Mouse (Mus musculus): ENCODE results near the gene Apbb2. TPM values are rescaled to one million over a fixed set of nuclear protein-coding genes. Genes with fewer than 3 reads are reported as not detected.

Gene Apbb2
- polyA plus RNA-seq, 2 experiments: 15.8 to 45.8 TPM

- no peaks in the 10 kb centered on the region for H3K27me3 ChIP-seq (ENCODE audit: control insufficient read depth, insufficient read depth, low read length)
- H3K36me3 ChIP-seq (ENCODE audit: control insufficient read depth, insufficient read depth, low read length): no peaks in the 10 kb centered on the region
- no peak for DNase-seq (ENCODE audit: low spot score)
- no peaks in the 10 kb centered on the region for H3K9me3 ChIP-seq (ENCODE audit: control insufficient read depth, low read length)
- H3K27ac ChIP-seq (replicated peaks; ENCODE audit: low read depth, low read length): no peak overlapping the region
- ATAC-seq (ENCODE audit: low FRiP score, low read depth): no peak
- H3K4me2 ChIP-seq (replicated peaks; ENCODE audit: low read depth, low read length, severe bottlenecking): no peak overlapping the region
- H3K4me3 ChIP-seq (replicated peaks; ENCODE audit: low read length): no peak overlapping the region
- TF ChIP-seq POLR2A (IDR thresholded peaks at IDR 0.05; ENCODE audit: borderline replicate concordance, extremely low read depth, insufficient read depth, insufficient read length): no peak
- peaks cover 37% of the 10 kb centered on the region for H3K4me1 ChIP-seq (ENCODE audit: control insufficient read depth, insufficient read depth, low read length)
- no peak overlapping the region for H3K9ac ChIP-seq (ENCODE audit: low read depth, low read length, severe bottlenecking)
These were observed 105.2 kb downstream of the Apbb2 start for GRCm38 (mm10) chr5:66513412-66513811.

DNA sequence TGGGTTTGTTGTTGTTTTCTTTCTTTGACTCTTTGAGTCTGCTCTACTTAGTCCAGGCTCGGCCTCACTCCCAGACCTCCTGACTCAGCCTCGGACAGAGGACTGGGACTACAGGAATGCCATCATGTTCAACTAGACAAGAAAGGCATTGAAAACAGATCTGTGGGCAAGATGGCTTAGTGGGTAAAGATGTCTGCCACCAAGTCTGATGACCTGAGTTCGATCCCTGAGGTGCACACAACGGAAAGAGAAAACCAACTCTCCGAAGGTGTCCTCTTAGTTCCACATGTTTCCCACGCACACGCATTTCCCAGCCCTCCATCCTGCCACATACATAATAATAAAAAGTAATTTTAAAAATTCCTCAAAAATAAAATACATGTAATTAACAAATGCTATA lies 106.1 kb downstream of the Apbb2 start:
- no peaks in the 10 kb centered on the region for H3K9me3 ChIP-seq (ENCODE audit: control insufficient read depth, low read length)
- no peak overlapping the region for H3K4me3 ChIP-seq (replicated peaks; ENCODE audit: low read length)
- no peak for DNase-seq (ENCODE audit: low spot score)
- H3K27me3 ChIP-seq (ENCODE audit: control insufficient read depth, insufficient read depth, low read length): no peaks in the 10 kb centered on the region
- no peak for ATAC-seq (ENCODE audit: low FRiP score, low read depth)
- 95% methylated on average over 7 of the region's 7 CpGs for WGBS
- H3K4me2 ChIP-seq (replicated peaks; ENCODE audit: low read depth, low read length, severe bottlenecking): no peak overlapping the region
- TF ChIP-seq POLR2A (IDR thresholded peaks at IDR 0.05; ENCODE audit: borderline replicate concordance, extremely low read depth, insufficient read depth, insufficient read length): no peak
- no peaks in the 10 kb centered on the region for H3K36me3 ChIP-seq (ENCODE audit: control insufficient read depth, insufficient read depth, low read length)
- peaks cover 33% of the 10 kb centered on the region for H3K4me1 ChIP-seq (ENCODE audit: control insufficient read depth, insufficient read depth, low read length)
- H3K27ac ChIP-seq (replicated peaks; ENCODE audit: low read depth, low read length): no peak overlapping the region
- H3K9ac ChIP-seq (ENCODE audit: low read depth, low read length, severe bottlenecking): no peak overlapping the region

GRCm38 (mm10) chr5:66510716-66511115 lies 107.9 kb downstream of the Apbb2 start:
- no peak overlapping the region for H3K27ac ChIP-seq (replicated peaks; ENCODE audit: low read depth, low read length)
- no peaks in the 10 kb centered on the region for H3K36me3 ChIP-seq (ENCODE audit: control insufficient read depth, insufficient read depth, low read length)
- H3K4me3 ChIP-seq (replicated peaks; ENCODE audit: low read length): no peak overlapping the region
- WGBS: 61% methylated on average over 6 of the region's 7 CpGs
- no peak overlapping the region for H3K9ac ChIP-seq (ENCODE audit: low read depth, low read length, severe bottlenecking)
- H3K9me3 ChIP-seq (ENCODE audit: control insufficient read depth, low read length): no peaks in the 10 kb centered on the region
- H3K27me3 ChIP-seq (ENCODE audit: control insufficient read depth, insufficient read depth, low read length): no peaks in the 10 kb centered on the region
- no peak overlapping the region for H3K4me2 ChIP-seq (replicated peaks; ENCODE audit: low read depth, low read length, severe bottlenecking)
- no peak for TF ChIP-seq POLR2A (IDR thresholded peaks at IDR 0.05; ENCODE audit: borderline replicate concordance, extremely low read depth, insufficient read depth, insufficient read length)
- H3K4me1 ChIP-seq (ENCODE audit: control insufficient read depth, insufficient read depth, low read length): peaks cover 21% of the 10 kb centered on the region
- ATAC-seq (ENCODE audit: low FRiP score, low read depth) (no peak), DNase-seq (ENCODE audit: low spot score) (peak; percentile 48)

- 62% methylated on average over 5 of the region's 5 CpGs for WGBS
- peaks cover 20% of the 10 kb centered on the region for H3K4me1 ChIP-seq (ENCODE audit: control insufficient read depth, insufficient read depth, low read length)
- DNase-seq (ENCODE audit: low spot score) (no peak), ATAC-seq (ENCODE audit: low FRiP score, low read depth) (no peak)
- H3K36me3 ChIP-seq (ENCODE audit: control insufficient read depth, insufficient read depth, low read length): no peaks in the 10 kb centered on the region
- H3K9ac ChIP-seq (ENCODE audit: low read depth, low read length, severe bottlenecking): no peak overlapping the region
- TF ChIP-seq POLR2A (IDR thresholded peaks at IDR 0.05; ENCODE audit: borderline replicate concordance, extremely low read depth, insufficient read depth, insufficient read length): no peak
- H3K27me3 ChIP-seq (ENCODE audit: control insufficient read depth, insufficient read depth, low read length): no peaks in the 10 kb centered on the region
- H3K4me2 ChIP-seq (replicated peaks; ENCODE audit: low read depth, low read length, severe bottlenecking): no peak overlapping the region
- no peak overlapping the region for H3K4me3 ChIP-seq (replicated peaks; ENCODE audit: low read length)
- no peak overlapping the region; the same call in 1 of the 2 replicates for H3K27ac ChIP-seq (replicated peaks; ENCODE audit: low read depth, low read length)
- no peaks in the 10 kb centered on the region for H3K9me3 ChIP-seq (ENCODE audit: control insufficient read depth, low read length)
These were observed 109.4 kb downstream of the Apbb2 start for GRCm38 (mm10) chr5:66509151-66509550.

- 88% methylated on average over 3 of the region's 3 CpGs for whole genome bisulfite sequencing
- H3K9ac ChIP-seq (ENCODE audit: low read depth, low read length, severe bottlenecking): no peak overlapping the region
- no peaks in the 10 kb centered on the region for H3K27me3 ChIP-seq (ENCODE audit: control insufficient read depth, insufficient read depth, low read length)
- H3K4me1 ChIP-seq (ENCODE audit: control insufficient read depth, insufficient read depth, low read length): peaks cover 27% of the 10 kb centered on the region
- DNase-seq (ENCODE audit: low spot score) (no peak), ATAC-seq (ENCODE audit: low FRiP score, low read depth) (no peak)
- no peaks in the 10 kb centered on the region; the same call in 1 of the 2 replicates for H3K36me3 ChIP-seq (ENCODE audit: control insufficient read depth, insufficient read depth, low read length)
- no peak overlapping the region for H3K4me3 ChIP-seq (replicated peaks; ENCODE audit: low read length)
- TF ChIP-seq POLR2A (IDR thresholded peaks at IDR 0.05; ENCODE audit: borderline replicate concordance, extremely low read depth, insufficient read depth, insufficient read length): no peak
- H3K4me2 ChIP-seq (replicated peaks; ENCODE audit: low read depth, low read length, severe bottlenecking): no peak overlapping the region
- no peak overlapping the region for H3K27ac ChIP-seq (replicated peaks; ENCODE audit: low read depth, low read length)
- H3K9me3 ChIP-seq (ENCODE audit: control insufficient read depth, low read length): no peaks in the 10 kb centered on the region
These were observed 113.0 kb downstream of the Apbb2 start for GRCm38 (mm10) chr5:66505578-66505977.

DNA sequence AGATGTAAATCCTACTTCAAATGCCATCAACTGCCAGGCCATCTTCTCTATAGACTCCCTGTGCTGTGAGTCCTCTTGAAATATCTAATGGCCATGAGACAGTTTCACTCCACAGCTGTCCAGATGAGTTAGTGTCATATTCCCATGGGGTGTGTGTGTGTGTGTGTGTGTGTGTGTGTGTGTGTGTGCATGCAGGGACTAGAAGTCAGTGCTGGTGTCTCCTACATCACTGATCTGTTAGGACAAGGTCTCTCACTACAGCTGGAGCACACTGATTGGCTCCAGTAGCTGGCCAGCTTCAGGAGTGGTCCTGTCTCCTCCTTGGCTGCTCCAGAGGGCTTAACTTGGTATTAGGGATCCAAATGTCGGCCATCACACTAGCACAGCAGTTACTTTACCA lies 113.5 kb downstream of the Apbb2 start:
- WGBS: 50% methylated on average over 1 of the region's 1 CpGs
- H3K36me3 ChIP-seq (ENCODE audit: control insufficient read depth, insufficient read depth, low read length): no peaks in the 10 kb centered on the region; the same call in 1 of the 2 replicates
- no peak overlapping the region for H3K4me2 ChIP-seq (replicated peaks; ENCODE audit: low read depth, low read length, severe bottlenecking)
- TF ChIP-seq POLR2A (IDR thresholded peaks at IDR 0.05; ENCODE audit: borderline replicate concordance, extremely low read depth, insufficient read depth, insufficient read length): no peak
- no peak overlapping the region for H3K27ac ChIP-seq (replicated peaks; ENCODE audit: low read depth, low read length)
- H3K27me3 ChIP-seq (ENCODE audit: control insufficient read depth, insufficient read depth, low read length): no peaks in the 10 kb centered on the region
- no peak overlapping the region for H3K4me3 ChIP-seq (replicated peaks; ENCODE audit: low read length)
- DNase-seq (ENCODE audit: low spot score) (no peak), ATAC-seq (ENCODE audit: low FRiP score, low read depth) (no peak)
- peaks cover 27% of the 10 kb centered on the region for H3K4me1 ChIP-seq (ENCODE audit: control insufficient read depth, insufficient read depth, low read length)
- no peak overlapping the region for H3K9ac ChIP-seq (ENCODE audit: low read depth, low read length, severe bottlenecking)
- 0 out of 2 replicates have a peak, but pooled peaks cover 4% of the 10 kb centered on the region for H3K9me3 ChIP-seq (ENCODE audit: control insufficient read depth, low read length)
